Mouse (Mus musculus) heart, embryonic 16.5 days (tissue): ENCODE data around the gene Lrrc25. TPM values are rescaled to one million over a fixed set of nuclear protein-coding genes. Genes with fewer than 3 reads are reported as not detected.

Source experiments
- ATAC-seq: fragments of 200-750 bp; cut with Nextera tagmentation; replicated peaks from 2 replicates; pipeline ENCODE4 v1.8.0; 2017; ENCODE audit warnings: moderate number of reproducible peaks; ENCODE audit not compliant: insufficient read depth, low FRiP score; ENCODE audit errors: extremely low read depth
- H3K27ac ChIP-seq: fragments of 300-500 bp; sonication (generic); 2 replicates; pipeline ENCODE4 v1.5.1; 2014; ENCODE audit warnings: mild to moderate bottlenecking, low read length, control low read depth, moderate library complexity
- H3K27me3 ChIP-seq: fragments of 300-500 bp; sonication (generic); 2 replicates; pipeline ENCODE4 v1.6.1; 2014; ENCODE audit warnings: low read length, mixed read lengths; ENCODE audit not compliant: control insufficient read depth, insufficient read depth
- H3K36me3 ChIP-seq: fragments of 300-500 bp; sonication (generic); 2 replicates; pipeline ENCODE4 v1.6.1; 2014; ENCODE audit not compliant: control insufficient read depth, insufficient read depth
- H3K4me1 ChIP-seq: fragments of 300-500 bp; sonication (generic); 2 replicates; pipeline ENCODE4 v1.6.1; 2014; ENCODE audit warnings: low read length, mixed read lengths; ENCODE audit not compliant: control insufficient read depth, insufficient read depth
- H3K4me2 ChIP-seq: fragments of 300-500 bp; sonication (generic); 2 replicates; pipeline ENCODE4 v1.6.1; 2014; ENCODE audit warnings: low read depth, mild to moderate bottlenecking, control low read depth, low read length
- H3K4me3 ChIP-seq: fragments of 300-500 bp; sonication (generic); 2 replicates; pipeline ENCODE4 v1.5.1; 2014; ENCODE audit warnings: mild to moderate bottlenecking, control low read depth, low read length
- H3K9ac ChIP-seq: fragments of 300-500 bp; sonication (generic); 2 replicates; pipeline ENCODE4 v1.6.1; 2014; ENCODE audit warnings: low read length, control low read depth
- H3K9me3 ChIP-seq: fragments of 300-500 bp; sonication (generic); replicated peaks from 2 replicates; pipeline ENCODE4 v1.6.1; 2016; ENCODE audit warnings: low read length; ENCODE audit not compliant: control insufficient read depth
- WGBS: fragments of 180-500 bp; shearing (Covaris S2); extraction: QIAGEN DNeasy Blood & Tissue Kit; methylation state at CpG from one replicate; pipeline ENCODE4 v1.1.7; 2014; 5-methylcytosine and 5-hydroxymethylcytosine counted together
- polyA plus RNA-seq: library from polyadenylated mRNA; unstranded; fragments of >200 nt; fragmentation: Nextera tagmentation; extraction: Ambion mirVana; gene quantifications from 2 replicates; pipeline ENCODE4 v1.2.1, GENCODE M21; 2015

Gene Lrrc25
- polyA plus RNA-seq, 1 experiment from 2014 or later, result 1.8 TPM

DNA sequence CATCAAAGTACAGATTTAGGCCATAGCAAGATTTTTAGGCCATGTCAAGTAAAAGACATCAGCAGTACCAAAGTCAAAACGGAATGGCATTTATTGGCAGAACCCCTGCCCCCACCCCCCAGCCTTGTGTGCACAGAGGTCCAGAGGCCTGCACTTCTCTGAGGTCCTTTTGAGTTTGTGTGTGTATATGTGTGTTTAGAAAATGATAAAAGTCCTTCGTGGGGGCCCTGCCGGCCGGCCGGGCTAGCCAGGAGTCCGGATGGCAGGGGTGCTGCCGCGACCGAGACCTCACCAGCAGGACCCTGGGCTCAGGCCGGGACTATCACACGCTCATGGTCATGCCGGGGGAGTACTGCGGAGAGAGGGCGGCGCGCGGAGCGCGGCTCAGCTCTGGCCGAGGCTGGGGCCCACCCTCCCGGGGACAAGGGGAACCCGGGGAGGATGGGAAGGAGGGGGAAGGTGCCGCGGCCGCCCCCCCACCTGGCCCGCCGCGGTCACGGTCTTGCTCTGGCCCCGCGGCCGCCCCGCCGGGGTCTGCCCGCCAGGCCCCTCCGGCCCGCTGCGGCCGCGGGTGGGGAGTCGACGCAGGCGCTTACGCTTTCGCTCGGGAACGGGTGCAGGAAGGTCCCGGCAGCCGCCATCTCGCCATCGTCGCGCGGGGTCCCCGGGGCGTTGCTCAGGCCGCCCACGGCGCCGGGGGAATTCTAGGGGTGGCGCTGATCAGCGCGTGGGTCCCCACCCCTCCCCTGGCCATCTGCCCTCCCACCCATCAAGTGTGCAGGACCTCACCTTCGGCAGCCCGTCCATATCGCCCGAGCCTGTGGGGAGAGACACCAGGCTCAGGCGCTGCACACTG lies 18.3 kb upstream of the Lrrc25 start:
- peak overlapping the region; percentile 83 for H3K9ac ChIP-seq
- no peaks in the 10 kb centered on the region for H3K27me3 ChIP-seq
- H3K4me1 ChIP-seq, result peaks cover 42% of the 10 kb centered on the region
- no peak for ATAC-seq
- H3K9me3 ChIP-seq, result no peaks in the 10 kb centered on the region
- H3K27ac ChIP-seq, result peak overlapping the region; percentile 30; the same call in 1 of the 2 replicates
- H3K4me2 ChIP-seq, result peak overlapping the region; percentile 87
- peak overlapping the region; percentile 59 for H3K4me3 ChIP-seq
- peaks cover 16% of the 10 kb centered on the region for H3K36me3 ChIP-seq
- WGBS, result 16% methylated on average over 68 of the region's 68 CpGs

DNA sequence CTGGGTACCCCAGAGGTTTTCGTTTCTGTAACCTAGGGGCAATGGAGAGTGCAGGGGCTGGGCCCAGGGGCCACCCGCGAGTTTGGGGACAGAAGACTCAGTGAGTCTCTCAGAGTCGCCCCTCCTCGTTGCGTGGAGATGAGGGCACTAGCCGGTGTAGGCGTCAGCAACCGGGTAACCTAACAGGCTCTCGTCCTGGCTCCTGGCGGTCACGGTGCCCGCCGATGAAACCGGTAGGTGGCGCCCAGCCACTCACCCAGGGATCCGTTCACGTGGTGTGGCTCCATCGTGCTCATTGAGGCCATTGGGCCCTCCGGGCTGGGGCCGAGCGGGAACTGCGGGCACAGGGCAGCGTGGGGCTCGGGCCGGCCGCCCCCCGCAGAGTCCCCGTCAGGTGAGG lies 17.7 kb upstream of the Lrrc25 start:
- ATAC-seq, result peak; percentile 29; the same call in 1 of the 2 replicates
- H3K9me3 ChIP-seq, result no peaks in the 10 kb centered on the region
- H3K4me3 ChIP-seq, result peak overlapping the region; percentile 59
- peak overlapping the region; percentile 87 for H3K4me2 ChIP-seq
- H3K27me3 ChIP-seq, result no peaks in the 10 kb centered on the region
- H3K4me1 ChIP-seq, result peaks cover 40% of the 10 kb centered on the region
- peak overlapping the region; percentile 30; the same call in 1 of the 2 replicates for H3K27ac ChIP-seq
- peaks cover 19% of the 10 kb centered on the region for H3K36me3 ChIP-seq
- peak overlapping the region; percentile 83 for H3K9ac ChIP-seq
- WGBS, result 13% methylated on average over 29 of the region's 29 CpGs

DNA sequence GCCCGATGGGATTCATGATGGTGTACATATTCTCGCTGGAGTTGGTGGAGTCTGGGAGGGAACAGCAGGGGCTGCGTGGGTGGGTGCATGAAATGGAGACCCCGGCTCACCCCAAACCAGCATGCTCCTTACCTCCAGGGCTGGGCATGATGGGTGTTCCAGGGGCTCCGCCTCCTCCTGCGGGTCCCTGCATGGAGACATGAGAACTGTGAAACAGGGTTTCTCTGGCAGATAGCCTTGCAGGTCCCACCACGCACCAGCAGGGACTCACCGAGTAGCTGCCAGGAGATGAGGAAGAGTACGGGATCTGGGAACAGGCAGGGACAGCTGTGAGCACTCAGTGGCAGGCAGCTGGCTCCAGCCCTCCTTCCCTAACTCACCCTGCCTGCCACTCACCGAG lies 17.2 kb upstream of the Lrrc25 start:
- Histone ChIP-seq H3K4me1 (peaks cover 35% of the 10 kb centered on the region), H3K9me3 (no peaks in the 10 kb centered on the region), H3K27me3 (no peaks in the 10 kb centered on the region), H3K27ac (no peak overlapping the region), H3K4me2 (peak overlapping the region; percentile 87), H3K9ac (peak overlapping the region; percentile 83; the same call in 1 of the 2 replicates), H3K4me3 (peak overlapping the region; percentile 59), H3K36me3 (peaks cover 19% of the 10 kb centered on the region)
- WGBS, result 21% methylated on average over 10 of the region's 10 CpGs
- no peak for ATAC-seq

DNA sequence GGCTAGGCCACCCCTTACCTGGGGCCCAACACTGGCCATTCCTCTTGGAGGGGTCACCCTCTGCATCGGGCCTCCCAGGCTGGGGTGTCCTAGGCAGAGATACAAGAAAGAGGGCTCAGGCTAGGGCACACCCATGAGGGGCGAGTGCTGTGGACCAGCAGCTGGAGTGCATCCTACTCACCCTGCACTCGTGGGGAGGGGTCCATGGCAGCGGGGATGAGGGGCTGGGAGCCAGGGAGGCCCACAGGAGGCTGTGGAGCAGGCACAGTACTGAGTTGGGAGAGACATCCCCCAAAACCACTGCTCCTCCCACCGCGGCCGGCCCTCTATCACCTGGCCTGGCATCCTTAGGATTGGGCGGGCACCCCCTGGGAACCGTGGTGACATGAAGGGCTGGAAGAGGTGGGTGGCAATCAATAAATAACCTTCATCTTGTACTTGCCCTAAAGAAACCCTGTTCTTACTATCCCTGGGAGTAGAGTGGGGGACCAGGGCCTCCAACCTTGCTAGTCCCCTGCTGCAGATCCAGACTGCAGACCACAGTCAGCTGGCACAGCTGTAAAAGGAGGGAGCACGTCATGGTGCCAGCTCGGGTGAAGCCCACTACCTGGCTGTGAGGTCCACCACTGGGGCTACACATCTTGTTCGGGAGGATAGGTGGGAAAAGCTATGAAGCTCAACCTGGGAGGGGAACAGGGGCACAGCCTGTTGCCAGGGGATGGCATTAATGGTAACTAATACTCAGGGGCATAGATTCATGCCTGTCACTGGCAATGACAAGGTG lies 16.3 kb upstream of the Lrrc25 start:
- Histone ChIP-seq H3K9ac (no peak overlapping the region), H3K36me3 (peaks cover 19% of the 10 kb centered on the region), H3K9me3 (no peaks in the 10 kb centered on the region), H3K4me2 (no peak overlapping the region), H3K27me3 (no peaks in the 10 kb centered on the region), H3K27ac (no peak overlapping the region), H3K4me3 (no peak overlapping the region), H3K4me1 (peaks cover 35% of the 10 kb centered on the region)
- no peak for ATAC-seq
- 87% methylated on average over 12 of the region's 12 CpGs for WGBS

GRCm38 (mm10) chr8:70600473-70601270 lies 15.3 kb upstream of the Lrrc25 start:
- Histone ChIP-seq H3K4me1 (peaks cover 27% of the 10 kb centered on the region), H3K4me3 (peak overlapping the region; percentile 25), H3K4me2 (peak overlapping the region; percentile 51), H3K9ac (no peak overlapping the region), H3K27me3 (no peaks in the 10 kb centered on the region), H3K27ac (peak overlapping the region; percentile 73), H3K36me3 (peaks cover 18% of the 10 kb centered on the region), H3K9me3 (no peaks in the 10 kb centered on the region)
- WGBS, result 32% methylated on average over 10 of the region's 10 CpGs
- no peak for ATAC-seq

GRCm38 (mm10) chr8:70601271-70601649 lies 14.7 kb upstream of the Lrrc25 start:
- 0 out of 2 replicates have a peak overlapping the region, but pooled peaks have one; percentile 49 for H3K9ac ChIP-seq
- peaks cover 27% of the 10 kb centered on the region for H3K4me1 ChIP-seq
- peak overlapping the region; percentile 73 for H3K27ac ChIP-seq
- 2% methylated on average over 26 of the region's 26 CpGs for WGBS
- H3K9me3 ChIP-seq, result no peaks in the 10 kb centered on the region
- peak; percentile 35; the same call in 1 of the 2 replicates for ATAC-seq
- no peaks in the 10 kb centered on the region for H3K27me3 ChIP-seq
- H3K36me3 ChIP-seq, result peaks cover 12% of the 10 kb centered on the region
- peak overlapping the region; percentile 51 for H3K4me2 ChIP-seq
- peak overlapping the region; percentile 25 for H3K4me3 ChIP-seq

- H3K9me3 ChIP-seq, result no peaks in the 10 kb centered on the region
- H3K4me1 ChIP-seq, result peaks cover 25% of the 10 kb centered on the region
- WGBS, result 92% methylated on average over 13 of the region's 13 CpGs
- no peak for ATAC-seq
- no peaks in the 10 kb centered on the region for H3K27me3 ChIP-seq
- no peak overlapping the region for H3K4me3 ChIP-seq
- H3K36me3 ChIP-seq, result peaks cover 10% of the 10 kb centered on the region
- H3K9ac ChIP-seq, result no peak overlapping the region
- no peak overlapping the region for H3K4me2 ChIP-seq
- no peak overlapping the region for H3K27ac ChIP-seq
Measured at GRCm38 (mm10) chr8:70602139-70602811, 13.7 kb upstream of the Lrrc25 start.

DNA sequence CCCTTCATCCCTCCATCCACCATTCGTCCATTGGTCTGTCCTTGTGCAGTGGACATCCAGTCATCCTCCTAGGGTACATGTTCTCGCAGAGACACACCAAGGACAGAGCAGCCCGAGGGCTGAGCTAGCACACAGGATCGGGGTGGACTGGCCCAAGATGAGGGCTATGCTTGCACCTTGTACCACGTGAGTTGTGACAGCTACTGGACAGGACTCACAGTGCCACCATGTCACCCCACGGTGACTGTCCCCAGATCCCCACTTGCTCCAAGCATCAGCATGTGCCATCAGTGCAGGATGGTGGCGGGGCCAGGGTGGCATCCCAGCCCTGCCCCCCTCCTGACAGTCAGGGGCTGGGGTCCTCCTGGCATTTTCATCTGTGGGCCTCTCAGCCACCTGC lies 11.4 kb upstream of the Lrrc25 start:
- Histone ChIP-seq H3K27me3 (no peaks in the 10 kb centered on the region), H3K4me2 (no peak overlapping the region), H3K27ac (no peak overlapping the region), H3K9me3 (no peaks in the 10 kb centered on the region), H3K36me3 (peaks cover 10% of the 10 kb centered on the region), H3K4me3 (no peak overlapping the region), H3K9ac (no peak overlapping the region), H3K4me1 (peaks cover 22% of the 10 kb centered on the region)
- 79% methylated on average over 7 of the region's 7 CpGs for WGBS
- ATAC-seq, result no peak
